Mouse (Mus musculus): ENCODE measurements around the gene Has1.

- TF ChIP-seq CTCF (IDR thresholded peaks at IDR 0.05; ENCODE audit: low read depth, low read length) (no peak), POLR2A (IDR thresholded peaks at IDR 0.05; ENCODE audit: extremely low read depth, insufficient read depth, low read length) (no peak)
These were observed 4.9 kb downstream of the Has1 start for GRCm38 (mm10) chr17:17849906-17850712.

Data from liver, adult 2 months (tissue).